Mouse (Mus musculus) lung, adult 2 months (tissue): ENCODE measurements around the gene Afdn. TPM values are rescaled to one million over a fixed set of nuclear protein-coding genes. Genes with fewer than 3 reads are reported as not detected.
"Not testable (repeated sequence)": the region's sequence is repeated elsewhere in the genome, so short reads cannot be mapped to it uniquely, and the experiment has no call there.

Experiments
- DNase-seq: peaks from one replicate; pipeline ENCODE4 v3.0.0; 2022
- H3K4me1 ChIP-seq: fragments of 200-500 bp; 2 replicates; pipeline ENCODE4 v1.6.1; 2011; ENCODE audit warnings: low read length; ENCODE audit not compliant: control insufficient read depth, insufficient read depth
- H3K4me3 ChIP-seq: fragments of 200-500 bp; replicated peaks from 2 replicates; pipeline ENCODE3; 2011; ENCODE audit warnings: low read depth, mild to moderate bottlenecking, control low read depth, low read length; ENCODE audit errors: extremely low read depth
- CTCF ChIP-seq: fragments of 200-500 bp; IDR thresholded peaks from 2 replicates; pipeline ENCODE4 v1.5.1; 2011; ENCODE audit warnings: mild to moderate bottlenecking, low read length, control low read depth; ENCODE audit not compliant: insufficient read depth
- POLR2A ChIP-seq: fragments of 200-500 bp; IDR thresholded peaks from 2 replicates; pipeline ENCODE4 v1.6.1; 2011; ENCODE audit warnings: low read depth, mild to moderate bottlenecking, control low read depth, low read length, borderline replicate concordance; ENCODE audit errors: extremely low read depth
- WGBS: fragments of 180-500 bp; shearing (Covaris S2); methylation state at CpG from one replicate; pipeline ENCODE4 v1.1.7; 2018; 5-methylcytosine and 5-hydroxymethylcytosine counted together
- polyA plus RNA-seq: library from polyadenylated mRNA; depleted of rRNA; stranded (reverse); fragments of >200 nt; gene quantifications from 2 replicates; pipeline ENCODE4 v1.2.3, GENCODE M21; 2012

Afdn gene
- polyA plus RNA-seq, 1 experiment: 78.2 TPM

- peak; percentile 59 for DNase-seq
- under 1% methylated on average over 74 of the region's 74 CpGs for WGBS
- peaks cover 9% of the 10 kb centered on the region; the same call in 1 of the 2 replicates for H3K4me1 ChIP-seq
- peak within 1 kb of the TSS; percentile 73 for H3K4me3 ChIP-seq
- TF ChIP-seq POLR2A (no peak), CTCF (no peak)
Observed at GRCm38 (mm10) chr17:13761179-13761913, 1.0 kb downstream of the Afdn start, which contains the start of gene Tcte2. Gene Tcte2 (minus strand): TSS chr17:13761825.

- TF ChIP-seq POLR2A (no peak), CTCF (no peak)
- no peak for DNase-seq
- Histone ChIP-seq H3K4me1 (peaks cover 12% of the 10 kb centered on the region), H3K4me3 (no peak overlapping the region)
- 65% methylated on average over 1 of the region's 1 CpGs for WGBS
Observed at GRCm38 (mm10) chr17:13763819-13764218, 3.5 kb downstream of the Afdn start.

DNA sequence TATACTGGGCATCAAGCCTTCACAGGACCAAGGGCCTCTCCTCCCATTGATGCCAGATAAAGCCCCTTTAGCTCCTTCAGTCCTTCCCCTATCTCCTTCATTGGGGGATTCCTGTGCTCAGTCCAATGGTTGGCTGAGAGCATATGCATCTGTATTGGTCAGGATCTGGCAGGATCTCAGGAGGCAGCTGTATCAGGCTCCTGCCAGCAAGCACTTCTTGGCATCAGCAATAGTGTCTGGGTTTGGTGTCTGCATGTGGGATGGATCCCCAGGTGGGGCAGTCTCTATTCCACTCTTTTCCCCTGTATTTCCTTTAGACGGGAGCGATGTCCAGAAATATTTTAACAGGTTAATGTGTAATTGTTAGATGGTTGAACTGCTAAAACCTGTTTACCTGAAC is 4.6 kb downstream of the Afdn start:
- not testable (repeated sequence) for DNase-seq, H3K4me1 ChIP-seq, H3K4me3 ChIP-seq
- WGBS: 67% methylated on average over 2 of the region's 2 CpGs

- TF ChIP-seq POLR2A: no peak
- TF ChIP-seq CTCF: no peak
- 59% methylated on average over 1 of the region's 1 CpGs for WGBS
Observed at GRCm38 (mm10) chr17:13768531-13768930, 8.2 kb downstream of the Afdn start.

GRCm38 (mm10) chr17:13769256-13769655 is 8.9 kb downstream of the Afdn start:
- WGBS: 87% methylated on average over 3 of the region's 3 CpGs

More at GRCm38 (mm10) chr17:13768531-13768930, 8.2 kb downstream of the Afdn start:
- no peak overlapping the region for H3K4me3 ChIP-seq
- H3K4me1 ChIP-seq: peaks cover 4% of the 10 kb centered on the region
- no peak for DNase-seq

GRCm38 (mm10) chr17:13777676-13778075 is 17.3 kb downstream of the Afdn start:
- TF ChIP-seq POLR2A: no peak
- TF ChIP-seq CTCF: no peak
- 32% methylated on average over 2 of the region's 2 CpGs for WGBS
- no peak for DNase-seq

More at GRCm38 (mm10) chr17:13769256-13769655, 8.9 kb downstream of the Afdn start:
- Histone ChIP-seq H3K4me3 (no peak overlapping the region), H3K4me1 (peaks cover 3% of the 10 kb centered on the region)
- no peak for DNase-seq
- no peak for TF ChIP-seq POLR2A
- TF ChIP-seq CTCF: no peak

GRCm38 (mm10) chr17:13778865-13779264 is 18.5 kb downstream of the Afdn start:
- no peak overlapping the region for H3K4me3 ChIP-seq
- no peak for DNase-seq
- TF ChIP-seq CTCF (no peak), POLR2A (no peak)
- WGBS: 93% methylated on average over 1 of the region's 1 CpGs
- H3K4me1 ChIP-seq: peaks cover 7% of the 10 kb centered on the region

More at GRCm38 (mm10) chr17:13777676-13778075, 17.3 kb downstream of the Afdn start:
- Histone ChIP-seq H3K4me3 (no peak overlapping the region), H3K4me1 (peaks cover 7% of the 10 kb centered on the region)

DNA sequence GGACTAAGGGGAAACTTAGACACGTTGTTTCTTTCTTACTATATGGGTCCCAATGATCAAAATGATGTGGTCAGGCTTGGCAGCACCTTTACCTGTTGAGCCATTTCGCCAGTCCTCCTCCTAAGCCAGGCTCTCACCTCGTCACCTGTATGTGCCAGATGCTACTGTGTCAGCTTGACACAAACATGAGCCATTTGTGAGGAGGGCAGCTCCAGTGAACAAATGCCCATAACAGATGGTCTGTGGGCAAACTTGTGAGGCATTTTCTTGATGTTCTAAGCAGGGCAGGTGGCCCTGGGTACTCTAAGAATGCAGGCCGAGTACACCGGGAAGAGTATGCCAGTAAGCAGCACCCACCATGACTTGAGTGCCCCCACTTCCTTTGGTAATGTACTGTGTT is 21.6 kb downstream of the Afdn start:
- 70% methylated on average over 5 of the region's 5 CpGs for WGBS
- no peak overlapping the region for H3K4me3 ChIP-seq
- DNase-seq: no peak
- H3K4me1 ChIP-seq: peaks cover 14% of the 10 kb centered on the region
- TF ChIP-seq POLR2A (no peak), CTCF (no peak)

DNA sequence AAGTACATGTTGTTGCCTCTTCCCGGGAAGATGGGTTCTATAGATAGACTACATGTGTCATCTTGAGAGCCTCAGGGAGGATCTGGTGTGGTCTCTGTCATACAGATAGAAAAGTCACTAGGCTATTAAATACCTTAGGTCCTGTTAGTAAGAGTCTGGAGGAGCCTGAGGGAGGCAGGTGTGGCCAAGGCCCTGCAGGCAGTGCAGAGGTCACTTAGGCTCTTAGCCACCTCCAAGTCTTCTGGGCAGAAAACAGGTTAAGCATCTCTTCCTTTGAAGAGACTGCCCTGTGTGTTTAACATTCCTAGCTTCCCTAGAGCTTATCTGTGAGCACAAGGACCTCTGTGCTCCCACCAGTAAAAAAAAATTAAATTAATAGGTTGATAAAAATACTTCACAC is 23.1 kb downstream of the Afdn start:
- Histone ChIP-seq H3K4me3 (no peak overlapping the region), H3K4me1 (peaks cover 9% of the 10 kb centered on the region)
- WGBS: 49% methylated on average over 1 of the region's 1 CpGs
- no peak for DNase-seq
- TF ChIP-seq CTCF: no peak
- no peak for TF ChIP-seq POLR2A

DNA sequence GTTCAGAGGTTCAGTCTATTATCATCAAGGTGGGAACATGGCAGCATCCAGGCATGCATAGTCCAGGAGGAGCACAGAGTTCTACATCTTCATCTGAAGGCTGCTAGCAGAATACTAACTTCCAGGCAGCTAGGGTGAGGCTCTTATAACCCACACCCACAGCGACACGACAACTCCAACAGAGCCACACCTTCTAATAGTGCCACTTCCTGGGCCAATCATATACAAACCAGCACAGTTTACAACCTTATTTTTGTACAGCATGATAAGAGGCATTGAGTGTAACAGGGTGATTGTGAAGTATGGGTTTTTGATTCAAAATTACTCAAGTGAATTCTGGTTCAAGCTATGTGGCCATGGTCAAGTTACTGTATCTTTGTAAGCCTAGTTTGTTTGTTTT is 29.7 kb downstream of the Afdn start:
- DNase-seq, H3K4me1 ChIP-seq, H3K4me3 ChIP-seq: not testable (repeated sequence)
- 27% methylated on average over 2 of the region's 2 CpGs for WGBS

GRCm38 (mm10) chr17:13797691-13798090 is 37.4 kb downstream of the Afdn start:
- DNase-seq: no peak
- TF ChIP-seq CTCF (no peak), POLR2A (no peak)
- H3K4me3 ChIP-seq: no peak overlapping the region
- WGBS: 74% methylated on average over 1 of the region's 1 CpGs
- H3K4me1 ChIP-seq: peaks cover 3% of the 10 kb centered on the region
